Mouse (Mus musculus) forebrain, embryonic 14.5 days (tissue): ENCODE results near the gene Itgad. TPM values are rescaled to one million over a fixed set of nuclear protein-coding genes. Genes with fewer than 3 reads are reported as not detected.

Experiments
- ATAC-seq: fragments of 200-750 bp; cut with Nextera tagmentation; 2 replicates; pipeline ENCODE4 v1.8.0; 2017; ENCODE audit warnings: mild to moderate bottlenecking, moderate library complexity
- DNase-seq: peaks from one replicate; pipeline ENCODE4 v3.0.0-alpha.2; 2015; ENCODE audit warnings: low spot score
- H3K27ac ChIP-seq: fragments of 300-500 bp; sonication (generic); 2 replicates; pipeline ENCODE4 v1.5.1; 2014; ENCODE audit warnings: low read depth, mild to moderate bottlenecking, control low read depth, low read length, moderate library complexity
- H3K27me3 ChIP-seq: fragments of 300-500 bp; sonication (generic); replicated peaks from 2 replicates; pipeline ENCODE4 v1.6.1; 2014; ENCODE audit warnings: low read length, control low read depth, mixed read lengths; ENCODE audit not compliant: control insufficient read depth, insufficient read depth
- H3K36me3 ChIP-seq: fragments of 300-500 bp; sonication (generic); 2 replicates; pipeline ENCODE4 v1.6.1; 2014; ENCODE audit warnings: low read length, control low read depth; ENCODE audit not compliant: control insufficient read depth, insufficient read depth
- H3K4me1 ChIP-seq: fragments of 300-500 bp; sonication (generic); 2 replicates; pipeline ENCODE4 v1.6.1; 2014; ENCODE audit warnings: antibody characterized with exemption, low read length, control low read depth; ENCODE audit not compliant: control insufficient read depth, insufficient read depth
- H3K4me2 ChIP-seq: fragments of 300-500 bp; sonication (generic); 2 replicates; pipeline ENCODE4 v1.6.1; 2014; ENCODE audit warnings: mild to moderate bottlenecking, control low read depth, low read length
- H3K4me3 ChIP-seq: fragments of 300-500 bp; sonication (generic); 2 replicates; pipeline ENCODE4 v1.5.1; 2014; ENCODE audit warnings: low read depth, low read length, control low read depth
- H3K9ac ChIP-seq: fragments of 300-500 bp; sonication (generic); 2 replicates; pipeline ENCODE4 v1.6.1; 2014; ENCODE audit warnings: mild to moderate bottlenecking, low read length, control low read depth, moderate library complexity
- H3K9me3 ChIP-seq: fragments of 300-500 bp; sonication (generic); replicated peaks from 2 replicates; pipeline ENCODE4 v1.6.1; 2016; ENCODE audit warnings: low read length, control low read depth, mixed read lengths; ENCODE audit not compliant: control insufficient read depth
- WGBS: fragments of 180-500 bp; shearing (Covaris S2); extraction: QIAGEN DNeasy Blood & Tissue Kit; methylation state at CpG from one replicate; pipeline ENCODE4 v1.1.7; 2014; 5-methylcytosine and 5-hydroxymethylcytosine counted together
- polyA plus RNA-seq: library from polyadenylated mRNA; unstranded; fragments of >200 nt; fragmentation: Nextera tagmentation; extraction: Ambion mirVana; gene quantifications from 2 replicates; pipeline ENCODE4 v1.2.1, GENCODE M21; 2014

The Itgad gene
- not detected in 2 replicates for polyA plus RNA-seq

- Histone ChIP-seq H3K4me2 (no peak within 1 kb of the TSS), H3K27ac (no peak within 1 kb of the TSS), H3K4me1 (no peaks in the 10 kb centered on the region), H3K27me3 (no peaks in the 10 kb centered on the region), H3K9ac (no peak within 1 kb of the TSS), H3K4me3 (no peak within 1 kb of the TSS), H3K36me3 (no peaks in the 10 kb centered on the region), H3K9me3 (no peaks in the 10 kb centered on the region)
- no peak for ATAC-seq
- WGBS, result 94% methylated on average over 21 of the region's 21 CpGs
- DNase-seq, result no peak
Observed at GRCm38 (mm10) chr7:128154076-128154475, at the start of gene Itgad. Itgad (plus strand) TSS chr7:128154376.

- WGBS, result 61% methylated on average over 4 of the region's 4 CpGs
- no peaks in the 10 kb centered on the region for H3K9me3 ChIP-seq
- H3K27me3 ChIP-seq, result no peaks in the 10 kb centered on the region
- H3K27ac ChIP-seq, result no peak overlapping the region
- no peak overlapping the region for H3K4me3 ChIP-seq
- DNase-seq (peak; percentile 41), ATAC-seq (no peak)
- H3K9ac ChIP-seq, result no peak overlapping the region
- no peaks in the 10 kb centered on the region for H3K36me3 ChIP-seq
- no peak overlapping the region for H3K4me2 ChIP-seq
- H3K4me1 ChIP-seq, result no peaks in the 10 kb centered on the region
Observed at GRCm38 (mm10) chr7:128105246-128105645, 48.9 kb upstream of the Itgad start.

GRCm38 (mm10) chr7:128107462-128107861, 46.7 kb upstream of the Itgad start:
- DNase-seq (no peak), ATAC-seq (no peak)
- 88% methylated on average over 7 of the region's 7 CpGs for WGBS
- Histone ChIP-seq H3K4me2 (no peak overlapping the region), H3K27ac (no peak overlapping the region), H3K36me3 (no peaks in the 10 kb centered on the region), H3K27me3 (no peaks in the 10 kb centered on the region), H3K4me1 (no peaks in the 10 kb centered on the region), H3K9me3 (no peaks in the 10 kb centered on the region), H3K9ac (no peak overlapping the region), H3K4me3 (no peak overlapping the region)

- WGBS, result 66% methylated on average over 2 of the region's 2 CpGs
- no peaks in the 10 kb centered on the region for H3K36me3 ChIP-seq
- no peak overlapping the region for H3K4me2 ChIP-seq
- no peaks in the 10 kb centered on the region for H3K4me1 ChIP-seq
- no peaks in the 10 kb centered on the region for H3K27me3 ChIP-seq
- DNase-seq (no peak), ATAC-seq (no peak)
- H3K4me3 ChIP-seq, result no peak overlapping the region
- H3K9me3 ChIP-seq, result no peaks in the 10 kb centered on the region
- no peak overlapping the region for H3K9ac ChIP-seq
- no peak overlapping the region for H3K27ac ChIP-seq
Observed at GRCm38 (mm10) chr7:128110314-128110713, 43.9 kb upstream of the Itgad start.

GRCm38 (mm10) chr7:128112131-128112530, 42.0 kb upstream of the Itgad start:
- no peaks in the 10 kb centered on the region for H3K4me1 ChIP-seq
- no peaks in the 10 kb centered on the region for H3K27me3 ChIP-seq
- no peaks in the 10 kb centered on the region for H3K36me3 ChIP-seq
- no peak overlapping the region for H3K4me3 ChIP-seq
- no peaks in the 10 kb centered on the region for H3K9me3 ChIP-seq
- H3K27ac ChIP-seq, result no peak overlapping the region
- no peak overlapping the region for H3K4me2 ChIP-seq
- ATAC-seq (no peak), DNase-seq (no peak)
- no peak overlapping the region for H3K9ac ChIP-seq
- 92% methylated on average over 11 of the region's 11 CpGs for WGBS

GRCm38 (mm10) chr7:128114371-128115105, 39.6 kb upstream of the Itgad start:
- H3K27ac ChIP-seq, result no peak overlapping the region
- WGBS, result 95% methylated on average over 11 of the region's 11 CpGs
- H3K36me3 ChIP-seq, result no peaks in the 10 kb centered on the region

GRCm38 (mm10) chr7:128115211-128115958, 38.8 kb upstream of the Itgad start:
- no peaks in the 10 kb centered on the region for H3K9me3 ChIP-seq
- no peak overlapping the region for H3K27ac ChIP-seq
- no peaks in the 10 kb centered on the region for H3K4me1 ChIP-seq
- H3K9ac ChIP-seq, result no peak overlapping the region
- WGBS, result 82% methylated on average over 5 of the region's 5 CpGs
- DNase-seq (no peak), ATAC-seq (no peak)
- no peak overlapping the region for H3K4me3 ChIP-seq
- H3K27me3 ChIP-seq, result no peaks in the 10 kb centered on the region
- H3K36me3 ChIP-seq, result no peaks in the 10 kb centered on the region
- no peak overlapping the region for H3K4me2 ChIP-seq

More at GRCm38 (mm10) chr7:128114371-128115105, 39.6 kb upstream of the Itgad start:
- H3K4me2 ChIP-seq, result no peak overlapping the region
- H3K9ac ChIP-seq, result no peak overlapping the region
- H3K4me1 ChIP-seq, result no peaks in the 10 kb centered on the region
- no peaks in the 10 kb centered on the region for H3K9me3 ChIP-seq
- ATAC-seq (no peak), DNase-seq (no peak)
- H3K4me3 ChIP-seq, result no peak overlapping the region
- H3K27me3 ChIP-seq, result no peaks in the 10 kb centered on the region

- no peak overlapping the region for H3K4me3 ChIP-seq
- DNase-seq (no peak), ATAC-seq (no peak)
- WGBS, result 83% methylated on average over 5 of the region's 5 CpGs
- no peaks in the 10 kb centered on the region for H3K27me3 ChIP-seq
- H3K9ac ChIP-seq, result no peak overlapping the region
- H3K36me3 ChIP-seq, result no peaks in the 10 kb centered on the region
- H3K9me3 ChIP-seq, result no peaks in the 10 kb centered on the region
- H3K4me1 ChIP-seq, result no peaks in the 10 kb centered on the region
- H3K27ac ChIP-seq, result no peak overlapping the region
- H3K4me2 ChIP-seq, result no peak overlapping the region
Observed at GRCm38 (mm10) chr7:128116396-128116795, 37.8 kb upstream of the Itgad start.
